Mouse (Mus musculus) gastrocnemius, adult 18-20 months (tissue): ENCODE results near the gene Tcf7. TPM values are rescaled to one million over a fixed set of nuclear protein-coding genes. Genes with fewer than 3 reads are reported as not detected.
"Not testable (repeated sequence)": the region's sequence is repeated elsewhere in the genome, so short reads cannot be mapped to it uniquely, and the experiment has no call there.

Experiments
- DNase-seq: peaks from one replicate; pipeline ENCODE4 v3.0.0; 2021; ENCODE audit warnings: low spot score
- total RNA-seq, 2 experiments: library from RNA; stranded (reverse); gene quantifications; 2 replicates each; pipeline ENCODE4 v1.2.3; 2021

Tcf7 gene
- total RNA-seq, 2 experiments from 2014 or later, result 0.23 to 0.50 TPM

DNA sequence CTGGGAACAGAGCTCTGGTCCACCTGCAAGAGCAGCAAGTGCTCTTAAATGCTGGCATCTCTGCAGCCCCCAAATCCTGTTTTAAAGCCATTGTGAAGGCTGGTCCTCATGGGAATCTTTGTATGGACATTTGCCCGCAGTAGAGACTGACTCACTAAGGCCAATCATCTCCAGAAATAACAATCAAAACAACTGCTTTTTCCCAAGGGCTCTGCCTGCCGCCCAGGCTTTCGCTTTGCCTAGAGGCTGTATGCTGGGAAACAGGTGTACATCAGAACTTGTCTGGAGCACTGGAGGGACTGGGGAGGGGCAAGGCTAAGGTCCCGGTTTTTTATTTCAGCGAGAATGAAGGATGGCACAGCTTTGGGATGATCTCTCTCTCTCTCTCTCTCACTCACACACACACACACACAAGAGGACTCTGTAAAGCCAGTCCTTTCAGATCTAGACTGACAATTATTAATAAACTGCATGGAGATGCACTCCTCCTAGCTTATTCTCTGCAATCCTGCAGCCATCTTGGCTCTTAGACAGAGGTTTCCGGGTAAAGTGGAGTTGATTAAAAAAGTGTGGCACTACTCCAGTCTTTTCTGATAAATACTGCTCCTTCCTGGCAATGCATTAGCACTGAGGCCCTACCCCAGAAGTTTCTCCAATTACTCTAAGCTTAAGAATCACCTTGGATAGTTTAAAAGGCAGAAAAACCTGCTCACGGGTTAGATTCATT, 53.9 kb downstream of the Tcf7 start:
- DNase-seq, result no peak

DNA sequence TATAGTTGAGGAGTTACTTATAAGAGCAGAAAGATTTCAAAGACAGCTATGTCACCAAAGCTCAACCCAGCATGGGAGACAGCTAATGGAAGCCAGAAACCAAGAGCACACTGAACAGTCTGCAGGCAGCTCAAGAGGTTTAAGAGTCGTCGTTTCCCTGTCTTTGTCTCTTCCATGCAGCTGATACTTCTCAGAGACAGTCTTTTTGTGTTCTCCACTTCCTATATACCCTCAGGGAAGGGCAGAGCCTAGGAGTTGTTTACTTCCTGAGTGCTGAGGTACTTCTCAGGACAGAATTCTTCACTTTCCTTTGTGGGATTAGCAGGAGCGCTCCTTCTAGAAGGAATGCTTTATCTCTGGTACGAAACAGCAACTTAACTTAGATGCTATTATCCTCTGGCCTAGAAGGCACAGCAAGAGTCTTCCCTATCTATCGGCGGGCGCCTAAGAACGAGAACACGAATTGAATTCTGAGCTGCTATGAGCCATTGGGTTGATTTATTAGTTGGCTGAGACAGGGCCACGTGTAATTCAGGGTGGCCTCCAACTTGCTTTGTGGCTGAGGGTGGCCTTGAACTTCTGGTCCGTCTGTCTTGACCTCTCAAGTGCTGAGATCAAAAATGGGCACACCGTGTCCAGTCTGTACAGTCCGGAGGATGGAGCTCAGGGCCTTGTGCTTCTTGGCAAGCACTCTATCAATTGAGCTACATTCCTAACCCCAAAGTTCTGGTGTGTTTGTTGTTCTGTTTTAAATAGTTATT, 55.2 kb downstream of the Tcf7 start:
- DNase-seq, result no peak

DNA sequence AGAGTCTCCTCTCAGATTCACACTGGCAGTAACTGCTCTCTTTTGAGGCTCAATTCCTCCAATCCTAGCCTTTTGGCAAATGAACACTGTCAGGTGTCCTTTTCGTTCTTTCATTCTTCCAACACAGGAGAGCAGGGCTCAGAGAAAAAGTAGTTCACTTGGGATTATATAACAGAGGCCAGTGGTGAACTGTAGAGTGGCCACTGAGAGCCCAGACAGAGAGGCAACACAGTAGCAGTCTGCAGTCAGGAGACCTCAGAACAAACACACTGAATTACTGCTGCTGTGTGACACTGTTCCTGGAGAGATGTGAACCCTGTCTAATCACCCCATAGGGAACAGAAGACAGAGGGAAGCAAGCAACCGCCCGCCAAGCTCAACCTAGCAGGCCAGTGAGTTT, 55.8 kb downstream of the Tcf7 start:
- no peak for DNase-seq

DNA sequence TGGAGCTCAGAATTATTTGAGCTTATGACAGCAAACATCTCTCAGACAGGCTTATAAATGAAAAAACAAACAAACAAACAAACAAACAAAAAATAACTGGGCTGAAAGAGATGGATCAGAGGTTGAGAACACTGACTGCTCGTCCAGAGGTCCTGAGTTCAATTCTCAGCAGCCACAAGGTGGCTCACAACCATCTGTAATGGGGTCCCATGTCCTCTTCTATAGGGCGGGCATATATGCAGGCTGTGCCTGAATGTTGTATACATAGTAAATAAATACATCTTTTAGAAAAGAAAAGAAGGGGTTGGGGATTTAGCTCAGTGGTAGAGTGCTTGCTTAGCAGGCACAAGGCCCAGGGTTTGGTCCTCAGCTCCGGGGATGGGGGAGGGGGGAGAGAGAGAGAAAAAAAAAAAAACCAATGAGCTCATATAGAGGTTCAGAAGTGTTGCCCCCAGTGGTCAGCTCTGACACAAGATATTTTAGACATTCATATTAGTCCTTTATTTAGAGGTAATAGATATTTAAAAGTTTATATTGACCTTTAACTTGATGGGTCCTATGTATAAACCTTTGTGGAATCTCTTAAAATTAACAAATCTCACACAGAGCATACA, 56.7 kb downstream of the Tcf7 start:
- no peak for DNase-seq

DNA sequence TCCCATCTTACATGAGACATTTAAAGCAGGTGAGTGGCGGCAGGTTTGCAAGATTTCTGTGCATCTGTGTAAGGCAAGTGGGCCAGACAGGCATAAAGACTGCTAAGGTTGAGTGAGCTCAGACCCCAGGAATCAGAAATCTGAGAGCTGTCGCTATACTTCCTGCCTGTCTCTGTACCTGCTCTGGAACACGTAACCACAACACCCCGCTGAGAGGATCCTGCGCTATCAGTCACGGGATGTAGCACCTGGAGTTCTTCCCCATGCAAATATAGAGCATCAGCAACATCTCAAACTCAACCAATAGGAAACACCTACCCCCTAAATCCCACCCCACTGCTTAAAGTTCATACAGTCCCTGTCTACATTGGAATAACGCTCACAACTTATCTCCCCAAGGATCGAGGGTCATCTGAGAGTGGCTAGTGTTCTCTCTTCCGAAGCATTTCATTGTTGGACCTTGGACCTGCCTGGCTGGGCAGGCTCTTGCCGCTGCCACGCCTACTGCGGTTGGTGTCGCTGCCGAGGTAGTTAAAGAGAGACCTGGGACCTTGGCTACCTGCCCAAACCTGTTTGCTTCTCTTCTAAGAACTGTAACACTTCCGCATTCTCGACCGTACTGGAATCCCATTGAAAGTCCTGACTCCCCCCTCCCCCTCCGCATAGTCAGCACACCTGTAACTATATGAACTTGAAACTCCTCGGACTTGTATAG, 58.7 kb downstream of the Tcf7 start:
- no peak for DNase-seq

GRCm38 (mm10) chr11:52222891-52223290, 59.9 kb downstream of the Tcf7 start:
- DNase-seq, result no peak

DNA sequence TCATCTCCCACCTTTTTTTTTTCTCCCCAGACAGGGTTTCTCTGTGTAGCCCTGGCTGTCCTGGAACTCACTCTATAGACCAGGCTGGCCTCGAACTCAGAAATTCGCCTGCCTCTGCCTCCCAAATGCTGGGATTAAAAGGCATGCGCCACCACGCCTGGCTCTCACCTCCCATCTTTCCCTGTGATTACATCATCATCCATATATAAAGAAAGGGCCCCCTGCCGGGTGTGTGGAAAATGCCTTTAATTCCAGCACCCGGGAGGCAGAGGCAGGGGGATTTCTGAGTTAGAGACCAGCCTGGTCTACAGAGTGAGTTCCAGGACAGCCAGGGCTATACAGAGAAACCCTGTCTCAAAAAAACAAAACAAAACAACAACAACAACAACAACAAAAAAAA, 60.9 kb downstream of the Tcf7 start:
- not testable (repeated sequence) for DNase-seq

DNA sequence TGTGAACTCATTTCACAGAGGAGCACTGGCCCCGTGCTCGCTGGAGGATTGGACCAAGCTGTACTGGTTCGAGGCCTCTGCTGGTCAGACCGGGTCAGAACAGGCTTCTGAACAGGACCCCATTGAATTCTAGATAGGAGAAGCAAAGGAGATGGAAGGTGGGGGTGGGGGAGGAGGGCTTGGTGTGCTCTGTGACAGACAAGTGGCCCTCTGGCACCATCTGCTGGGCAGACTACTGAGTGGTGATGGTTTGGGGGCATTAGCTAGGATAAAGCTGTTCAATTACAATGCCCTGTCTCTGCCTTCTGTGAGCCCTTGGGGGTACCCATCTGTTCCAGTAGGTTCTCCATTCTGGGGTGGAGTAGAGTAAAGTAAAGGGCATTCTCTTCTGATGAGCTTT, 62.5 kb downstream of the Tcf7 start:
- DNase-seq, result peak; percentile 46

- no peak for DNase-seq
These were observed 68.9 kb downstream of the Tcf7 start, which contains the start of gene Olfr1371 for GRCm38 (mm10) chr11:52213887-52214286. Olfr1371 (minus strand) TSS chr11:52213987.

Other genes starting within 250 kb of the Tcf7 start
- gene Ppp2ca, start 184.3 kb downstream of the Tcf7 start, total RNA-seq, result 10 to 100 TPM; 38.8 to 50.3 TPM
- gene Olfr1373, start 137.5 kb downstream of the Tcf7 start, total RNA-seq, result not detected
- gene Olfr1371, start 69.0 kb downstream of the Tcf7 start, total RNA-seq, result not detected
- 100 to 1,000 TPM; 289 to 291 TPM for gene Skp1a, start 51.0 kb downstream of the Tcf7 start, total RNA-seq
- 1,000 to 10,000 TPM; 1,411 to 1,472 TPM for gene Vdac1, start 77.8 kb upstream of the Tcf7 start, total RNA-seq
- 10 to 100 TPM; 41.5 to 45.8 TPM for gene 9530068E07Rik, start 113.4 kb upstream of the Tcf7 start, total RNA-seq